Mouse (Mus musculus): Measurements from ENCODE around the gene C130050O18Rik. TPM values are rescaled to one million over a fixed set of nuclear protein-coding genes. Genes with fewer than 3 reads are reported as not detected.

Gene C130050O18Rik
- polyA plus RNA-seq, 1 experiment, result 7.2 TPM

DNA sequence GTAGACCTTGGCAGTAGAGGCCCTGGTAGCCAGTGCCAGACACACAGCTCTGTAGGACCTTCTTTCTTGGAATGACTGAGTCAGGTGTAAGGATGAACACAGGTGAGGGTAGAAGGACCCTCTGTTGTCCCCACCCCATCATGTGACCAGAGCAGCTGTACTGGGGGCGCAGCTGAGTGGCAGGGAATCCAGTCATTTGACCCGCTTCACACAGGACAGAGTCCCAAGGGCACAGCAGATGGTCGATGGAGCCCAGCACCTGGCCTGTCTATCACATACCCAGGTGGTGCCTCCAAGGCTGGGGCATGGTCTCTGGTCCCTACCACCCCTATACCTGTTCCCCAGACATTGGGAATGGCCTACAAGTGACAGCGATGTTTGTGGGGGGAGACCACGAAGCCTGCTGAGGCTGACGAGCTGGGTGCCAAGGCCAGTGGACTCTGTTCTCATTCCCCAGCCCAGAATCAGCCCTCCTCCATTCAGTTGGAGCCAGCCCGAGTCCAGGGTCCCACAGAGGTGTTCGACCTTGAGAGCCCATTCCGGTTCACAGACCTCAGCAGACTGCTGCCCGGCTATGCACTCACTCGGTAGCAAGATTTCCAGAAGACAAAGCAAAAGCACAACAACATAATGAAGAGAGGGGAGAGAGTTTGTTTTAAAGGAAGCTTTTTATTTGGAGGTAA lies 36.3 kb upstream of the C130050O18Rik start:
- 85% methylated on average over 11 of the region's 11 CpGs for WGBS
- TF ChIP-seq POLR2A (IDR thresholded peaks at IDR 0.05; ENCODE audit: borderline replicate concordance, extremely low read depth, low read depth, low read length) (no peak), CTCF (IDR thresholded peaks at IDR 0.05; ENCODE audit: insufficient read depth, low read length) (no peak)
- H3K4me3 ChIP-seq (replicated peaks; ENCODE audit: extremely low read depth, low read depth, low read length), result no peak overlapping the region
- peaks cover 36% of the 10 kb centered on the region for H3K4me1 ChIP-seq (ENCODE audit: control insufficient read depth, insufficient read depth, low read length)
- no peak for DNase-seq

DNA sequence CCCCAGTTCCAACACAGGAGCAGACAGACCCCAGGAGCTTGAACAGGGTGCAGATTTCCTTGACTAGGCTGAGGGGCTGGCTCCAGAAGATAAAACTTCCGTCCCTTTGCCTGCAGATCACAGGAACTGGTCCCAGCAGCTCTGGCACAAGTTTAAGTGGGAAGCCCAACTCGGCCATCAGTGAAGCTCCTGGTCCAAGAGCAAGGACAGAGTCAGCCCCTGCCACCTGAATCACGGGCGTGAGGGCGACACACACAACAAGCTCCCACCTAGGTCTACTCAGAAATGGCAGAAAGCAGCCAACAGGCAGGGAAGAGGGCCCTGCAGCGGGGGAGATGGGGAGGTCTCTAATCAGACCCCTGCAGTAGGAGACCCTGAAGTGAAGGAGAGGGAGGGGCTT lies 34.7 kb upstream of the C130050O18Rik start:
- peaks cover 29% of the 10 kb centered on the region for H3K4me1 ChIP-seq (ENCODE audit: control insufficient read depth, insufficient read depth, low read length)
- 73% methylated on average over 6 of the region's 6 CpGs for WGBS
- no peak for DNase-seq
- no peak for TF ChIP-seq CTCF (IDR thresholded peaks at IDR 0.05; ENCODE audit: insufficient read depth, low read length)
- no peak for TF ChIP-seq POLR2A (IDR thresholded peaks at IDR 0.05; ENCODE audit: borderline replicate concordance, extremely low read depth, low read depth, low read length)
- H3K4me3 ChIP-seq (replicated peaks; ENCODE audit: extremely low read depth, low read depth, low read length), result no peak overlapping the region

DNA sequence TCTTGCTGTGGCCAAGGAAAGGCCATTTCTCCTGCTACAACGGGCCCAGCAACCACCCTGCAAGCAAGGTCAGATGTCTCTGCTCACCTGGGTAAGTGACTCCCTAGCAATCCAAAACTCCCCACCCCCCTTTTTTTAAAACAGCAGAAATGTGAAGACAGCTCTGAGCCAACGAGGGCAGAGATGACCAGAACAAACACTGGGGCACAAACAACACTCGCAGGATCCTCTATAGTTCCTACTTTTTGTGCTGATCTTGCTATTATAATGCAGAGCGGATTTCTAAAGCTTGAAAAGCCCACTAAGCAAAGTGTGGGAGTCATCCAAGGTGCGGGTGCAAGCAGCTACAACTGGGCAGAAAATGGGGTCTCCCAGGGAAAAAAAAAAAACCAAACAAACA lies 34.0 kb upstream of the C130050O18Rik start:
- DNase-seq, result no peak
- peak overlapping the region; percentile 21 for H3K4me3 ChIP-seq (replicated peaks; ENCODE audit: extremely low read depth, low read depth, low read length)
- H3K4me1 ChIP-seq (ENCODE audit: control insufficient read depth, insufficient read depth, low read length), result peaks cover 26% of the 10 kb centered on the region
- TF ChIP-seq POLR2A (IDR thresholded peaks at IDR 0.05; ENCODE audit: borderline replicate concordance, extremely low read depth, low read depth, low read length), result no peak
- no peak for TF ChIP-seq CTCF (IDR thresholded peaks at IDR 0.05; ENCODE audit: insufficient read depth, low read length)
- 42% methylated on average over 5 of the region's 5 CpGs for WGBS

DNA sequence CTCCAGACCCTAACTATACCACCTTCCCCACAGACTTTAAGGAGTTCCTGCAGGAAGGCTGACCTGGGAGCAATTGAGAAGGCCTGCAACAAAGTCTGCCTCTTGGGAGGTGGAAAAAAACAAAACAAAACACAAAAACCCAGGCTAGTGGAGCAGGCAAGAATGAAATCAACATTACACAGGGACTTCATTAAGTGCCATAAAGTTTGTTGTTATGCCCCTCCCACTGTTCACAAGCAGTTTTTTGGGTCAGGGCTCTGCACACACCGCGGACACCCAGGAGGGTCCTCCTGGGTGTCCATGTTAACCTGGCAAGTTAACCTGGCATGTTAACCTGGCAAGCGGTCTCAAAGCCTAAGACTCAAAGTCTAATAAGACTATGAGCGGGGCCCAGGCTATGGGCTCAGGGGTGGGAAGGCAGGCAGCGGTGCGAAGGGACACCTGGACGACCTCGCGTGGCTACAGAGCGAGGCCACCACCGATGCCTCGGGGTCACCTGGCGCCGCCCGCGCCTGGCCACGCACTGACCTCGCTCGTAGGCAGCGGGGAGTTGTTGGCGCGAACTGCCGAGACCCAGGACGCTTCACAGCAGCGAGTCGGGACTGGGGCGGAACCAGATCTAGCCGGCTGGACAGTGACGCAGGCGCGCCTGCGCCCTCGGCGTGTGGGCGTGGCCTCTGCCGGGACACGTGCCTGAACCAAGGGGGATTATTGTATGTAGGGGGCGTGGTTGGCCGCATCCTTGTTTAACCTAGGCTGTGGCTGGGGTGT lies 33.3 kb upstream of the C130050O18Rik start:
- Histone ChIP-seq H3K4me1 (ENCODE audit: control insufficient read depth, insufficient read depth, low read length) (peaks cover 25% of the 10 kb centered on the region), H3K4me3 (replicated peaks; ENCODE audit: extremely low read depth, low read depth, low read length) (peak overlapping the region; percentile 88)
- DNase-seq, result peak; percentile 94
- WGBS, result under 1% methylated on average over 39 of the region's 39 CpGs
- TF ChIP-seq POLR2A (IDR thresholded peaks at IDR 0.05; ENCODE audit: borderline replicate concordance, extremely low read depth, low read depth, low read length) (peak; percentile 99), CTCF (IDR thresholded peaks at IDR 0.05; ENCODE audit: insufficient read depth, low read length) (no peak)

DNA sequence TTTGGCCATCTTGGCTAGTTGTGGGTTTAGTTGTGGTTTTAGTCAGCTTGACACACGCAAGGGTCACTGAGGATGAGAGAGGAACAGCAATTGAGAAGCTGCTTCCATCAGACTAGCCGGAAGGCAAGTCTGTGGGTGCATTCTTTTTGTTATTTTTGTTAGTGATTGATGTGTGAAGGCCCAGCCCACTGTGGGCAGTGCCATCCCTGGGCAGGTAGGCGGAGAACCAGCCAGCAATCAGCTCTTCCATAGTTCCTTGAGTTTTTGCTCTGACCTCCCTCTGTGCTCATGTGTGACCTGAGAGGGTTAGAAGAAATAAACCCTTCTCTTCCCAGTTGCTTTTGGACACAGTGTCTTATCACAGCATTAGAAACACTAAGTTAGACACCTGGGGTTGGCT lies 32.0 kb upstream of the C130050O18Rik start:
- H3K4me3 ChIP-seq (replicated peaks; ENCODE audit: extremely low read depth, low read depth, low read length), result no peak overlapping the region
- WGBS, result 58% methylated on average over 3 of the region's 3 CpGs
- H3K4me1 ChIP-seq (ENCODE audit: control insufficient read depth, insufficient read depth, low read length), result peaks cover 37% of the 10 kb centered on the region
- DNase-seq, result no peak
- no peak for TF ChIP-seq POLR2A (IDR thresholded peaks at IDR 0.05; ENCODE audit: borderline replicate concordance, extremely low read depth, low read depth, low read length)
- no peak for TF ChIP-seq CTCF (IDR thresholded peaks at IDR 0.05; ENCODE audit: insufficient read depth, low read length)

DNA sequence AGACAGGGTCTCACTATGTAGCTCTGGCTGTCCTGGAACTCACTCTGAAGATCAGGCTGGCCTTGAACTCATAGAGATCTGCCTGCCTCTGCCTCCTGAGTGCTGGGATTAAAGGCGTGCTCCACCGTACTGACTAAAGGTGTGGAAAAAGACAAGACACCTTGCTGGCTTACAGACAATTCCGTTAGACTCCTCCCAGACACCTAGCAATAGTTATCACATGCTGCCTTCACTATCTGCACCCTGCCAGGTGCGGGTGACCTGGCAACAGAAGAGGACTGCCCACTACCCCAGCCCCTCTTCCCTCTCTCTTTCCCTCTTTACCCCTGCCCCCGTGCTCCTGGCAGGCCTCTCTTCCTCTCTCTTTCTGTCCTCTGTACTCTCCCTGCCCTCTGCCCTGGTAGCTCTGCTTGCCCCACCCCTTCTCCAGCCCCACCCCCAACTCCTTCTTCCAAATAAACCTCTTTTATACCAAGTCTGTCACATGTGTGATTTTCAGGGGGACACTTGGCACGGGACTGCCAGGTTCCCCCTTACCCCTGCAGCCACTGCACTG lies 31.1 kb upstream of the C130050O18Rik start:
- TF ChIP-seq POLR2A (IDR thresholded peaks at IDR 0.05; ENCODE audit: borderline replicate concordance, extremely low read depth, low read depth, low read length) (no peak), CTCF (IDR thresholded peaks at IDR 0.05; ENCODE audit: insufficient read depth, low read length) (no peak)
- no peak for DNase-seq
- 65% methylated on average over 6 of the region's 6 CpGs for WGBS
- no peak overlapping the region for H3K4me3 ChIP-seq (replicated peaks; ENCODE audit: extremely low read depth, low read depth, low read length)
- peaks cover 43% of the 10 kb centered on the region for H3K4me1 ChIP-seq (ENCODE audit: control insufficient read depth, insufficient read depth, low read length)

DNA sequence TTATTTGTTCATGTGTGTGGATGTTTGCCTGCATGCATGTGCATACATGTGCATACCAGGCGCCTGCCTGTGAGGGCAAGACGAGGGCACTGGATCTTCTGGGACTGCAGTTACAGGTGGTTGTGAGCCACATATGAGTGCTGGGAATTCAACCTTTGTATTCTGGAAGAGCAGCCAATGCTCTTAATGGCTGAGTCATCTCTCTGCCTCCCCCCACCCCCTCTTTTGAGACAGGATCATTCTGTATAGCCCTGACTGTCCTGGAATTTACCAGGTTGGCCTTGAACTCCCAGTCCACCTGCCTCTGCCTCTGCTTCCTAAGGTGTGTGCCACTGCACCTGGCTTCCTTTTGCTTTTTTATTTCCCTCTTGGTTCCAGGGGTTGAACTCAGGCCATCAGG lies 30.2 kb upstream of the C130050O18Rik start:
- Histone ChIP-seq H3K4me3 (replicated peaks; ENCODE audit: extremely low read depth, low read depth, low read length) (no peak overlapping the region), H3K4me1 (ENCODE audit: control insufficient read depth, insufficient read depth, low read length) (peaks cover 52% of the 10 kb centered on the region)
- WGBS, result 88% methylated on average over 2 of the region's 2 CpGs
- no peak for DNase-seq
- TF ChIP-seq POLR2A (IDR thresholded peaks at IDR 0.05; ENCODE audit: borderline replicate concordance, extremely low read depth, low read depth, low read length), result no peak
- TF ChIP-seq CTCF (IDR thresholded peaks at IDR 0.05; ENCODE audit: insufficient read depth, low read length), result no peak

DNA sequence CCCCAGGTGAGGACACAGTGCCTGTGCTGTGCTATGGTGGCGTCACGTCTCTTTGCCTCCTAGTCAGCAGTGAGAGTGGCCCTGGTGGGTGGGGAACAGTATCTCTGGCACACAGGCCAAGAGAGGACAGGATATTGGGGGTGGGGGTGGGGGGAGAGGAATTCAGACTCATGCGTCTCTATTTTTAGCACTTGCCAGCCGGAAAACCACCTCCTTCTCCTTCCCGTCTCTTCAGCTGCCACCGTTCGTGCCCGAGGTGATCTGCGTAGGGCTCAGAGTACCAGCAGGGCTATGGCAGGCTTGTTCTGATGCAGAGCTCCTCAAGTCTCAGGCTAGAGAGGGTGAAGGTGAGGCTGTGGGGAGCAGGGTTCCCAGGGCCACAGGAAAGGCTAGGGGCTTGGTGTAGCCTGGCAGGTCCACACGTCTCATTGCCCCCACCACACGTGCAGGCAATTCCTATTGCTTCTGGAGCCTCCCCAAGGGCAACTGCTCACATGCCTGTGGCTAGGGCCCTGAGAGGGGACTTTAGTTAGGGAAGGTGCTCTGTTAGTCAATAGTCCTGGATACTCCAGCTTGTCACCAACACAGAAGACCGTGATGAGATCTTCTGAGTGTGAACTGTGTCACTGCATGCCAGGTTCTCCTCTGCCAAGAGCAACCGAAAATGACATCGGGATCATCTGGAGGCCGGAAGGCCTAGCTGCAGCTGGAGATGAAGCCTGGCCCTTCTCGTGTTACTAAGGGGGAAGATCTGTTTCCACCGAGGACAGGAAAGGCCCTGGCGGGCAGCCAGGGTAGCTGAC lies 27.4 kb upstream of the C130050O18Rik start, which contains the start of gene Gpr146:
TSS of gene Gpr146 (plus strand) at position 230 of the 803 bp plus-strand sequence.
- TF ChIP-seq POLR2A (IDR thresholded peaks at IDR 0.05; ENCODE audit: borderline replicate concordance, extremely low read depth, low read depth, low read length) (0 out of 2 replicates have a peak, but pooled peaks have one; percentile 59), CTCF (IDR thresholded peaks at IDR 0.05; ENCODE audit: insufficient read depth, low read length) (no peak)
- DNase-seq, result peak; percentile 72
- Histone ChIP-seq H3K4me3 (replicated peaks; ENCODE audit: extremely low read depth, low read depth, low read length) (no peak within 1 kb of the TSS), H3K4me1 (ENCODE audit: control insufficient read depth, insufficient read depth, low read length) (peaks cover 52% of the 10 kb centered on the region)
- 15% methylated on average over 18 of the region's 18 CpGs for WGBS

DNA sequence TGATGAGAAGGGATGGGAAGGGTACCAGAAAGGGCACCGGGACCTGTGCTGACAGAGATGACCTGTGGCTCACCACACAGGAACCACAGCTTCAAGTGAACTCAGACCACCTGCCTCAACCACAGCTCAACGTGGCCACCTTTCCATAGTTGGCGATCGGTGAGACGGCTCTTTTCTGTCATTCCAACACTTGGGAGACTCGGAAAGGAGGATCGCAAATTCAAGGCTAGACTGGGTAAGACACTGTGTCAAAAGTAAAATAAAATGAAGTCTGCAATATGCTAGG lies 26.9 kb upstream of the C130050O18Rik start:
- Histone ChIP-seq H3K4me3 (replicated peaks; ENCODE audit: extremely low read depth, low read depth, low read length) (no peak overlapping the region), H3K4me1 (ENCODE audit: control insufficient read depth, insufficient read depth, low read length) (peaks cover 50% of the 10 kb centered on the region)
- TF ChIP-seq POLR2A (IDR thresholded peaks at IDR 0.05; ENCODE audit: borderline replicate concordance, extremely low read depth, low read depth, low read length) (no peak), CTCF (IDR thresholded peaks at IDR 0.05; ENCODE audit: insufficient read depth, low read length) (no peak)
- no peak for DNase-seq
- WGBS, result 36% methylated on average over 7 of the region's 7 CpGs

All from lung, adult 2 months (tissue).